Mouse (Mus musculus) limb, embryonic 14.5 days (tissue): Measurements from ENCODE around the gene Calhm4. TPM values are rescaled to one million over a fixed set of nuclear protein-coding genes. Genes with fewer than 3 reads are reported as not detected.

Experiments
- ATAC-seq: fragments of 200-750 bp; cut with Nextera tagmentation; 2 replicates; pipeline ENCODE4 v1.8.0; 2017; ENCODE audit warnings: low read depth, moderate number of reproducible peaks, moderate TSS enrichment; ENCODE audit not compliant: low FRiP score
- DNase-seq: peaks from one replicate; pipeline ENCODE4 v3.0.0-alpha.2; 2015; ENCODE audit warnings: low spot score
- H3K27ac ChIP-seq: fragments of 300-500 bp; sonication (generic); replicated peaks from 2 replicates; pipeline ENCODE4 v1.5.1; 2014; ENCODE audit warnings: low read depth, mild to moderate bottlenecking, low read length, moderate library complexity, mixed read lengths
- H3K27me3 ChIP-seq: fragments of 300-500 bp; sonication (generic); 2 replicates; pipeline ENCODE4 v1.6.1; 2014; ENCODE audit warnings: low read length, mixed read lengths; ENCODE audit not compliant: control insufficient read depth, insufficient read depth
- H3K36me3 ChIP-seq: fragments of 300-500 bp; sonication (generic); 2 replicates; pipeline ENCODE4 v1.6.1; 2014; ENCODE audit warnings: mild to moderate bottlenecking, low read length, moderate library complexity, mixed read lengths; ENCODE audit not compliant: control insufficient read depth, insufficient read depth
- H3K4me1 ChIP-seq: fragments of 300-500 bp; sonication (generic); 2 replicates; pipeline ENCODE4 v1.6.1; 2014; ENCODE audit warnings: antibody characterized with exemption, low read length, mixed read lengths; ENCODE audit not compliant: control insufficient read depth, insufficient read depth
- H3K4me2 ChIP-seq: fragments of 300-500 bp; sonication (generic); replicated peaks from 2 replicates; pipeline ENCODE4 v1.6.1; 2014; ENCODE audit warnings: low read depth, mild to moderate bottlenecking, low read length, moderate library complexity; ENCODE audit not compliant: severe bottlenecking
- H3K4me3 ChIP-seq: fragments of 300-500 bp; sonication (generic); replicated peaks from 2 replicates; pipeline ENCODE4 v1.5.1; 2014; ENCODE audit warnings: low read length
- H3K9ac ChIP-seq: fragments of 300-500 bp; sonication (generic); 2 replicates; pipeline ENCODE4 v1.6.1; 2014; ENCODE audit warnings: mild to moderate bottlenecking, low read depth, low read length, moderate library complexity; ENCODE audit not compliant: severe bottlenecking
- H3K9me3 ChIP-seq: fragments of 300-500 bp; sonication (generic); 2 replicates; pipeline ENCODE4 v1.6.1; 2016; ENCODE audit warnings: low read length; ENCODE audit not compliant: control insufficient read depth
- POLR2A ChIP-seq: fragments of 200-500 bp; IDR thresholded peaks from 2 replicates; pipeline ENCODE4 v1.8.0; 2012; ENCODE audit warnings: inconsistent platforms, mild to moderate bottlenecking, moderate library complexity, borderline replicate concordance; ENCODE audit not compliant: insufficient read depth, insufficient read length; ENCODE audit errors: extremely low read depth
- WGBS: fragments of 180-500 bp; shearing (Covaris S2); extraction: QIAGEN DNeasy Blood & Tissue Kit; methylation state at CpG from one replicate; pipeline ENCODE4 v1.1.7; 2014; 5-methylcytosine and 5-hydroxymethylcytosine counted together
- polyA plus RNA-seq, 2 experiments: library from polyadenylated mRNA; depleted of rRNA in 1 of 2; stranded (reverse) in 1 of 2; unstranded in 1 of 2; fragments of >200 nt; fragmentation: Nextera tagmentation in 1 of 2; extraction: Ambion mirVana in 1 of 2; gene quantifications; 2 replicates each; pipeline versions ENCODE4 v1.2.1 to v1.2.3; 2012 to 2014

Gene Calhm4
- polyA plus RNA-seq, 2 experiments: not detected

DNA sequence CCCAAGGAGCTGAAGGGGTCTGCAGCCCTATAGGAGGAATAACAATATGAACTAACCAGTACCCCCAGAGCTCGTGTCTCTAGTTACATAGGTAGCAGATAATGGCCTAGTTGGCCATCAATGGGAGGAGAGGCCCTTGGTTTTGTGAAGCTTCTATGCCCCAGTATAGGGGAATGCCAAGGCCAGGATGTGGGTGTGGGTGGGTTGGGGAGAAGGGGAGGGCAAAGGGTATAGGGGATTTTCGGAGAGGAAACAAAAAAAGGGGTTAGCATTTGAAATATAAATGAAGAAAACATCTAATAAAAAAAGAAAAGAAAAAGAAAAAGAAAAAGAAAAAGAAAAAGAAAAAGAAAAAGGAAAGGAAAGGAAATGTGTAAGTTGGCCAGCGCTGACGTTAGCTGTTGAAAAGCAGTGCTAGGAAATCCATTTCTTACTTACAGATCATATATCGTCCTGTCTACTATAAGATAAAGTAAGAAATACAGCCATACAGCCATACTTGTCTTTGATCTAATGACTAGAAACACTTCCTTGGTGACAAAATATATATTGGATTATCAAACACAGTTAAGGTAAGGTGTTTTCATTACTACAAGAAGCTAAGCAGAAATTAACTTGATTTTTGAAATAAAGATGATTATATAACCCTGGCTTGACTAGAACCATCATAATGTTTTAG lies 30.6 kb upstream of the Calhm4 start:
- DNase-seq (no peak), ATAC-seq (no peak)
- Histone ChIP-seq H3K27ac (no peak overlapping the region), H3K9ac (no peak overlapping the region), H3K36me3 (no peaks in the 10 kb centered on the region), H3K4me2 (no peak overlapping the region), H3K4me1 (no peaks in the 10 kb centered on the region), H3K9me3 (no peaks in the 10 kb centered on the region), H3K4me3 (no peak overlapping the region), H3K27me3 (no peaks in the 10 kb centered on the region)
- TF ChIP-seq POLR2A: no peak
- 81% methylated on average over 5 of the region's 5 CpGs for WGBS

GRCm38 (mm10) chr10:34071650-34072049 lies 27.5 kb upstream of the Calhm4 start:
- no peak for DNase-seq
- Histone ChIP-seq H3K4me1 (no peaks in the 10 kb centered on the region), H3K27me3 (no peaks in the 10 kb centered on the region), H3K4me3 (no peak overlapping the region), H3K36me3 (no peaks in the 10 kb centered on the region), H3K27ac (no peak overlapping the region), H3K9me3 (no peaks in the 10 kb centered on the region), H3K4me2 (no peak overlapping the region), H3K9ac (no peak overlapping the region)
- WGBS: 56% methylated on average over 2 of the region's 2 CpGs
- no peak for ATAC-seq
- no peak for TF ChIP-seq POLR2A

- Histone ChIP-seq H3K4me2 (no peak overlapping the region), H3K4me3 (no peak overlapping the region), H3K4me1 (no peaks in the 10 kb centered on the region), H3K27ac (no peak overlapping the region), H3K9me3 (no peaks in the 10 kb centered on the region), H3K27me3 (no peaks in the 10 kb centered on the region), H3K36me3 (no peaks in the 10 kb centered on the region), H3K9ac (no peak overlapping the region)
- WGBS: 32% methylated on average over 5 of the region's 5 CpGs
- no peak for TF ChIP-seq POLR2A
- ATAC-seq: 0 out of 2 replicates have a peak, but pooled peaks have one; percentile 30
- no peak for DNase-seq
Observed at GRCm38 (mm10) chr10:34070999-34071492, 26.9 kb upstream of the Calhm4 start.

- no peaks in the 10 kb centered on the region for H3K4me1 ChIP-seq
- H3K36me3 ChIP-seq: no peaks in the 10 kb centered on the region
- H3K9ac ChIP-seq: no peak overlapping the region
- no peak overlapping the region for H3K4me3 ChIP-seq
- no peaks in the 10 kb centered on the region for H3K27me3 ChIP-seq
- 74% methylated on average over 1 of the region's 1 CpGs for WGBS
- no peak overlapping the region for H3K27ac ChIP-seq
- no peak for TF ChIP-seq POLR2A
- no peaks in the 10 kb centered on the region for H3K9me3 ChIP-seq
- DNase-seq (no peak), ATAC-seq (no peak)
- no peak overlapping the region for H3K4me2 ChIP-seq
Observed at GRCm38 (mm10) chr10:34069606-34070005, 25.5 kb upstream of the Calhm4 start.

DNA sequence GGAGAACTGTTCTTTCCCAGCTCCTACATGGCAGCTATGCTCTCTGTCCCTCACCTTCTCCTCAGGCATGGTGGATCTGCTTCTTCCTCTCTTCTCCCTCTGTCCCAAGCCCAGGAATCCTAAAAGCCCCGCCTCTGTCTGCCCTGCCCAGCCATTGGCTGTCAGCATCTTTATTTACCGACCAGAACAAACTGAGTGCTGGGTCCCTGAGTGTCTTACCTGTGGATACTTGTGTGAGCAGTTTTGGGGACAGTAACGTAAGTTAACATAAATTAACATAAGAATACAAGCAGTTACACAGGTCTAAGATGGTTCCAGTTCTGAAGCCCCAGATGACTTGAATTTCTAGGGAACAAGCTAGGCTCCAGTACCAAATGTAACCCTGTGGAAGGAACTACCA lies 22.5 kb upstream of the Calhm4 start:
- WGBS: 44% methylated on average over 3 of the region's 3 CpGs
- DNase-seq: no peak
- H3K4me1 ChIP-seq: no peaks in the 10 kb centered on the region
- no peaks in the 10 kb centered on the region for H3K9me3 ChIP-seq
- H3K4me3 ChIP-seq: no peak overlapping the region
- no peak overlapping the region for H3K4me2 ChIP-seq
- no peak for ATAC-seq
- H3K36me3 ChIP-seq: no peaks in the 10 kb centered on the region
- no peak overlapping the region for H3K27ac ChIP-seq
- H3K9ac ChIP-seq: no peak overlapping the region
- H3K27me3 ChIP-seq: no peaks in the 10 kb centered on the region
- no peak for TF ChIP-seq POLR2A
